Mouse (Mus musculus) CH12.LX (cell line): ENCODE data around the gene Diras2.

Source experiments
- HCFC1 ChIP-seq: IDR thresholded peaks from 2 replicates; pipeline ENCODE4 v1.6.1; 2012; ENCODE audit warnings: low read depth, mild to moderate bottlenecking, inconsistent platforms, low read length, improper control_type of control experiment
- MYC ChIP-seq: IDR thresholded peaks from 2 replicates; pipeline ENCODE4 v1.6.1; 2011; ENCODE audit warnings: low read depth, mild to moderate bottlenecking, improper control_type of control experiment, low read length

DNA sequence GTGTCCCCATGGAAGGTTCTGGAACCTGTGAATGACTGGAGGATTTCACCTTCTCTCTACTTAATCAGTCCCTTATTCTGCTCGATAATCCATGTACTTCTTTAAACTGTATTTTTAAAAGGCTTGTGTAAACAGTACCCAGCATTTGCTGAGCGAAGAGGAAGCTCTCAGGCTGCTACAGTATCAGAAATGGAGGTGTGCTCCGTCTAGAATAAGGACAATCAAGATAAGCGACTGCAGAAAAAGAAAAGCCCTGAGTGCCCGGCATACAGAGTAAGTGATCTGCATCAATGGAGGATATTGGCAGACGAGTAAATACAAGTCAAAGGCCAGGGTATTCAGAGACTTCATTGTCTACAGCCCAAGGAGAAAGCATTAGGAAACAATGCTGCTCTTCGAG is 26.3 kb upstream of the Diras2 start:
- no peak for TF ChIP-seq MYC
- no peak for TF ChIP-seq HCFC1
